Mouse (Mus musculus): ENCODE results near the gene Clstn3. TPM values are rescaled to one million over a fixed set of nuclear protein-coding genes. Genes with fewer than 3 reads are reported as not detected.
"Not testable (repeated sequence)": the region's sequence is repeated elsewhere in the genome, so short reads cannot be mapped to it uniquely, and the experiment has no call there.

The Clstn3 gene
- polyA plus RNA-seq, 1 experiment from 2014 or later = 148 TPM

GRCm38 (mm10) chr6:124418686-124419085 lies 45.9 kb downstream of the Clstn3 start:
- H3K4me2 ChIP-seq = no peak overlapping the region
- H3K4me1 ChIP-seq (replicated peaks) = peaks cover 15% of the 10 kb centered on the region
- no peak overlapping the region for H3K9ac ChIP-seq
- H3K4me3 ChIP-seq = no peak overlapping the region
- ATAC-seq (ENCODE audit: low FRiP score, low read depth) = no peak
- no peak overlapping the region for H3K27ac ChIP-seq (replicated peaks)
- 93% methylated on average over 3 of the region's 3 CpGs for WGBS
- H3K36me3 ChIP-seq = no peaks in the 10 kb centered on the region
- no peaks in the 10 kb centered on the region for H3K27me3 ChIP-seq
- H3K9me3 ChIP-seq = no peaks in the 10 kb centered on the region

GRCm38 (mm10) chr6:124415347-124416088 lies 49.1 kb downstream of the Clstn3 start:
- H3K4me2 ChIP-seq = peak overlapping the region; percentile 64

GRCm38 (mm10) chr6:124414927-124415325 lies 49.7 kb downstream of the Clstn3 start, which contains the start of gene Pex5:
TSS of gene Pex5 (minus strand) at chr6:124415067.
- Histone ChIP-seq H3K9ac (peak within 1 kb of the TSS; percentile 67), H3K36me3 (peaks cover 12% of the 10 kb centered on the region), H3K27me3 (no peaks in the 10 kb centered on the region), H3K4me3 (peak within 1 kb of the TSS; percentile 81), H3K9me3 (no peaks in the 10 kb centered on the region), H3K4me1 (replicated peaks) (peaks cover 23% of the 10 kb centered on the region), H3K27ac (replicated peaks) (peak within 1 kb of the TSS; percentile 85), H3K4me2 (peak within 1 kb of the TSS; percentile 64)
- WGBS = 0% methylated on average over 20 of the region's 36 CpGs
- ATAC-seq (ENCODE audit: low FRiP score, low read depth) = peak; percentile 97

More at GRCm38 (mm10) chr6:124415347-124416088, 49.1 kb downstream of the Clstn3 start:
- peaks cover 23% of the 10 kb centered on the region for H3K4me1 ChIP-seq (replicated peaks)
- peak; percentile 71 for ATAC-seq (ENCODE audit: low FRiP score, low read depth)
- no peaks in the 10 kb centered on the region for H3K9me3 ChIP-seq
- peak overlapping the region; percentile 85 for H3K27ac ChIP-seq (replicated peaks)
- H3K36me3 ChIP-seq = peaks cover 12% of the 10 kb centered on the region
- peak overlapping the region; percentile 81 for H3K4me3 ChIP-seq
- WGBS = 4% methylated on average over 21 of the region's 21 CpGs
- H3K27me3 ChIP-seq = no peaks in the 10 kb centered on the region
- peak overlapping the region; percentile 67 for H3K9ac ChIP-seq

- Histone ChIP-seq H3K9me3 (no peaks in the 10 kb centered on the region), H3K4me1 (replicated peaks) (peaks cover 23% of the 10 kb centered on the region), H3K36me3 (peaks cover 12% of the 10 kb centered on the region), H3K27me3 (no peaks in the 10 kb centered on the region), H3K4me2 (peak overlapping the region; percentile 64), H3K9ac (peak overlapping the region; percentile 67), H3K27ac (replicated peaks) (peak overlapping the region; percentile 85), H3K4me3 (peak overlapping the region; percentile 81)
- peak; percentile 44 for ATAC-seq (ENCODE audit: low FRiP score, low read depth)
- WGBS = under 1% methylated on average over 41 of the region's 45 CpGs
Measured at GRCm38 (mm10) chr6:124414150-124414926, 50.3 kb downstream of the Clstn3 start.

GRCm38 (mm10) chr6:124413770-124414149 lies 50.8 kb downstream of the Clstn3 start:
- Histone ChIP-seq H3K9ac (peak overlapping the region; percentile 67), H3K4me1 (replicated peaks) (peaks cover 23% of the 10 kb centered on the region), H3K27me3 (no peaks in the 10 kb centered on the region), H3K27ac (replicated peaks) (peak overlapping the region; percentile 85), H3K4me3 (peak overlapping the region; percentile 81), H3K36me3 (peaks cover 12% of the 10 kb centered on the region), H3K4me2 (peak overlapping the region; percentile 64), H3K9me3 (no peaks in the 10 kb centered on the region)
- ATAC-seq (ENCODE audit: low FRiP score, low read depth) = no peak
- 66% methylated on average over 3 of the region's 3 CpGs for WGBS

GRCm38 (mm10) chr6:124408355-124408754 lies 56.2 kb downstream of the Clstn3 start:
- peaks cover 4% of the 10 kb centered on the region for H3K4me1 ChIP-seq (replicated peaks)
- no peak overlapping the region for H3K27ac ChIP-seq (replicated peaks)
- no peaks in the 10 kb centered on the region for H3K27me3 ChIP-seq
- H3K9ac ChIP-seq = no peak overlapping the region
- H3K9me3 ChIP-seq = no peaks in the 10 kb centered on the region
- ATAC-seq (ENCODE audit: low FRiP score, low read depth) = no peak
- WGBS = 89% methylated on average over 5 of the region's 5 CpGs
- H3K4me3 ChIP-seq = no peak overlapping the region
- H3K4me2 ChIP-seq = no peak overlapping the region
- peaks cover 43% of the 10 kb centered on the region for H3K36me3 ChIP-seq

GRCm38 (mm10) chr6:124407180-124407579 lies 57.4 kb downstream of the Clstn3 start:
- peak; percentile 23; the same call in 1 of the 2 replicates for ATAC-seq (ENCODE audit: low FRiP score, low read depth)
- Histone ChIP-seq H3K4me2 (no peak overlapping the region), H3K27ac (replicated peaks) (no peak overlapping the region), H3K36me3 (peaks cover 51% of the 10 kb centered on the region), H3K27me3 (no peaks in the 10 kb centered on the region), H3K9ac (no peak overlapping the region), H3K4me1 (replicated peaks) (no peaks in the 10 kb centered on the region), H3K9me3 (no peaks in the 10 kb centered on the region), H3K4me3 (no peak overlapping the region)

- Histone ChIP-seq H3K4me3 (no peak overlapping the region), H3K9ac (no peak overlapping the region), H3K9me3 (no peaks in the 10 kb centered on the region), H3K27ac (replicated peaks) (no peak overlapping the region), H3K36me3 (peaks cover 50% of the 10 kb centered on the region), H3K4me2 (no peak overlapping the region), H3K27me3 (no peaks in the 10 kb centered on the region), H3K4me1 (replicated peaks) (no peaks in the 10 kb centered on the region)
- 95% methylated on average over 10 of the region's 10 CpGs for WGBS
- ATAC-seq (ENCODE audit: low FRiP score, low read depth) = no peak
Measured at GRCm38 (mm10) chr6:124406326-124406725, 58.3 kb downstream of the Clstn3 start.

GRCm38 (mm10) chr6:124399738-124400137 lies 64.9 kb downstream of the Clstn3 start:
- 91% methylated on average over 6 of the region's 6 CpGs for WGBS
- no peaks in the 10 kb centered on the region for H3K9me3 ChIP-seq
- no peak for ATAC-seq (ENCODE audit: low FRiP score, low read depth)
- no peaks in the 10 kb centered on the region for H3K4me1 ChIP-seq (replicated peaks)
- H3K4me2 ChIP-seq = no peak overlapping the region
- H3K9ac ChIP-seq = no peak overlapping the region
- H3K36me3 ChIP-seq = peaks cover 81% of the 10 kb centered on the region
- H3K4me3 ChIP-seq = no peak overlapping the region
- no peak overlapping the region for H3K27ac ChIP-seq (replicated peaks)
- no peaks in the 10 kb centered on the region for H3K27me3 ChIP-seq

GRCm38 (mm10) chr6:124394991-124395390 lies 69.6 kb downstream of the Clstn3 start:
- not testable (repeated sequence) for H3K27ac ChIP-seq (replicated peaks)
- 96% methylated on average over 3 of the region's 3 CpGs for WGBS

More at GRCm38 (mm10) chr6:124394991-124395390, 69.6 kb downstream of the Clstn3 start:
- H3K4me3 ChIP-seq; H3K9me3 ChIP-seq; ATAC-seq (ENCODE audit: low FRiP score, low read depth); H3K9ac ChIP-seq; H3K27me3 ChIP-seq; H3K4me2 ChIP-seq; H3K4me1 ChIP-seq (replicated peaks): not testable (repeated sequence)
- H3K36me3 ChIP-seq = peaks cover 40% of the 10 kb centered on the region
